Mouse (Mus musculus): ENCODE results near the gene Aldh1b1. TPM values are rescaled to one million over a fixed set of nuclear protein-coding genes. Genes with fewer than 3 reads are reported as not detected.
A peak's percentile ranks its signal among the peaks of the same experiment; 100 is the strongest.

The Aldh1b1 gene
- polyA plus RNA-seq, 1 experiment = 276 TPM

DNA sequence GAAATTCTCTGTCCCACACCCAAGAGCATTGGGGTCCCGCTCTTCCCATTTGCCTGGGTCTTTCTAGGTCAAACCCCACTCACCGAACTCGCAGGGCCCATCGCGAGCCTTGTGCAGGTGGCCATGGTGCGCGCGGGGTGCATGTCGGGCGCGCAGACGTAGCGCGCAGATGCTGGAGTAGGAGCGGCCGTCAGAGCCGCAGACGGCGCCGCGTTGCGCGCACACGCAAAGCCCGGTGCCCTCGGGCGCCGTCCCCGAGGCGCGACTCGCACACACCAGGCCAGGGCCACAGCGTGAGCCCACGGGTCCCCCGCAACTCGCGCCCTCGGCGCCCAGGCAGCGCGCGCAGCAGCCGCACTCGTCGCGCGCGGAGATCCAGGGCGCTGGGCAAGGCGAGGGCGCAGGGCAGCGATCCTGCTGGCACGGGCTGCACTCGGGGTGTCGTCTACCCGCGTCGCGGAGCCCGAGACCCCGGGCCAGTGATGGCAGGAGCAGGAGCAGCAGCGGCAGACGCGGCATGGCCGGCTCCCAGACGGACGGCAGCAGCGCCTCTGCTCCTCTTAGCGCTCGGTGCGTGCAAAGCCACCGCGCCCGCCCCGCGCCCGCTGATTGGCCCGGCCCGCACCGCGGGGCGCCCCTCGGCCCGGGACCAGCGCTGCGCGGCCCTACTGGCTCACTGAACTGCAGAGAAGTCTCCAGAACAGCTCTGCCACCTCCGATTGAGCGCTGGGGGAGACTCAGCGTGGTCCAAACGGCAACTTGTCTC, 27.6 kb downstream of the Aldh1b1 start, which contains the start of gene Igfbpl1:
TSS of gene Igfbpl1 (minus strand) at position 649 of the 766 bp plus-strand sequence.
- Histone ChIP-seq H3K4me3 (ENCODE audit: low read depth, low read length) (peak within 1 kb of the TSS; percentile 30), H3K27me3 (ENCODE audit: control insufficient read depth, insufficient read depth, low read length) (peaks cover 24% of the 10 kb centered on the region), H3K27ac (ENCODE audit: insufficient read depth, low read depth, low read length) (no peak within 1 kb of the TSS), H3K36me3 (ENCODE audit: control insufficient read depth, insufficient read depth, low read length) (no peaks in the 10 kb centered on the region), H3K4me1 (ENCODE audit: control insufficient read depth, insufficient read depth, insufficient read length, low read length) (no peaks in the 10 kb centered on the region; the same call in 1 of the 2 replicates)
- WGBS = 2% methylated on average over 91 of the region's 91 CpGs
- no peak for TF ChIP-seq CTCF (IDR thresholded peaks at IDR 0.05; ENCODE audit: extremely low read depth, insufficient read length, insufficient replicate concordance, low read depth, low read length)
- no peak for TF ChIP-seq POLR2A (IDR thresholded peaks at IDR 0.05; ENCODE audit: low read depth, low read length)

DNA sequence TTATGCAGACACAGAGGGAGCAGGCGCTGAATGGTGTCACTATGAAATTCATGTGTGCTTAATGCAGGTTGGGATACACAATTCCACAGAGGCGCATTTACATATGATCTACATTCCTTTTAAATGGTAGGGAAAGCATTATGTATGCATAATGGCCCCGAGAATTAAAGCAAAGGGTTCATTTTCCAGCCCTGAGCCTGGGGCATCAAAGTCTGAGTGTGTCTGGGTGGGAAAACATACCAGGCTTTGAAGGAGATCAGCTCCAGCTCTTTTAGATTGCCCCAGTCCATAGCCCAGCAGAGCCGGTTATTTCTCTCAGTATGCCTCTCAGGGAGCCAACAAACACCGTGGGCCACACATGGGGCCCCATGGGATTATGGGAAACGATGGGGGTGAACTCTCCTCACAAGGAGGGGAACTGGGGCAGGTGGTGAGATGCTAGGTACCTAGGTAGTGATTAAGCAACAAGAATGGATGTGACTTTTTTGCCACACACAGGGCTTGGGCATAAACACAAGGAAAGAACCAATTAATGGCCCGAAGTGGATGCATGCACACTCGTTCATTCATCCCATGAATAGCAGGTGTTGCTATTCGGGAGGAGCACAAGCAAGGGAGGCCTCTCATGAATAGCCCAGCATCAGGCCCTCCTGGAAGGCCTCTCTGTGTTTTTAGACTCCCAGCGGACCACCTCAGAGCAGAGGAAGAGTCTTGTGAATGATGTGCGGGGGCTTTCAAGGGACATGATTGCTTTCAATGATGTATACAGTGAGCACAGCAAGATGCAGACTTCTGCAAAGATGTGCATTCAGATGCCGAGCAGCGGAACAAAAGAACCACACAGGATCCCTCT, 31.3 kb downstream of the Aldh1b1 start:
- H3K36me3 ChIP-seq (ENCODE audit: control insufficient read depth, insufficient read depth, low read length) = no peaks in the 10 kb centered on the region
- no peaks in the 10 kb centered on the region for H3K4me1 ChIP-seq (ENCODE audit: control insufficient read depth, insufficient read depth, insufficient read length, low read length)
- H3K4me3 ChIP-seq (ENCODE audit: low read depth, low read length) = no peak overlapping the region
- peaks cover 20% of the 10 kb centered on the region for H3K27me3 ChIP-seq (ENCODE audit: control insufficient read depth, insufficient read depth, low read length)
- no peak for TF ChIP-seq CTCF (IDR thresholded peaks at IDR 0.05; ENCODE audit: extremely low read depth, insufficient read length, insufficient replicate concordance, low read depth, low read length)
- no peak for TF ChIP-seq POLR2A (IDR thresholded peaks at IDR 0.05; ENCODE audit: low read depth, low read length)
- H3K27ac ChIP-seq (ENCODE audit: insufficient read depth, low read depth, low read length) = no peak overlapping the region
- 71% methylated on average over 13 of the region's 13 CpGs for WGBS

- WGBS = 91% methylated on average over 7 of the region's 7 CpGs
- H3K27me3 ChIP-seq (ENCODE audit: control insufficient read depth, insufficient read depth, low read length) = peaks cover 7% of the 10 kb centered on the region; the same call in 1 of the 2 replicates
- no peaks in the 10 kb centered on the region for H3K4me1 ChIP-seq (ENCODE audit: control insufficient read depth, insufficient read depth, insufficient read length, low read length)
- H3K4me3 ChIP-seq (ENCODE audit: low read depth, low read length) = no peak overlapping the region
- H3K27ac ChIP-seq (ENCODE audit: insufficient read depth, low read depth, low read length) = no peak overlapping the region
- no peaks in the 10 kb centered on the region for H3K36me3 ChIP-seq (ENCODE audit: control insufficient read depth, insufficient read depth, low read length)
- no peak for TF ChIP-seq CTCF (IDR thresholded peaks at IDR 0.05; ENCODE audit: extremely low read depth, insufficient read length, insufficient replicate concordance, low read depth, low read length)
- TF ChIP-seq POLR2A (IDR thresholded peaks at IDR 0.05; ENCODE audit: low read depth, low read length) = no peak
Measured at GRCm38 (mm10) chr4:45831996-45832395, 33.2 kb downstream of the Aldh1b1 start.

GRCm38 (mm10) chr4:45833461-45833860, 34.6 kb downstream of the Aldh1b1 start:
- H3K36me3 ChIP-seq (ENCODE audit: control insufficient read depth, insufficient read depth, low read length) = no peaks in the 10 kb centered on the region
- WGBS = 36% methylated on average over 5 of the region's 5 CpGs
- H3K4me1 ChIP-seq (ENCODE audit: control insufficient read depth, insufficient read depth, insufficient read length, low read length) = no peaks in the 10 kb centered on the region
- no peak overlapping the region for H3K4me3 ChIP-seq (ENCODE audit: low read depth, low read length)
- no peak overlapping the region for H3K27ac ChIP-seq (ENCODE audit: insufficient read depth, low read depth, low read length)
- H3K27me3 ChIP-seq (ENCODE audit: control insufficient read depth, insufficient read depth, low read length) = peaks cover 3% of the 10 kb centered on the region; the same call in 1 of the 2 replicates
- TF ChIP-seq POLR2A (IDR thresholded peaks at IDR 0.05; ENCODE audit: low read depth, low read length) = no peak

DNA sequence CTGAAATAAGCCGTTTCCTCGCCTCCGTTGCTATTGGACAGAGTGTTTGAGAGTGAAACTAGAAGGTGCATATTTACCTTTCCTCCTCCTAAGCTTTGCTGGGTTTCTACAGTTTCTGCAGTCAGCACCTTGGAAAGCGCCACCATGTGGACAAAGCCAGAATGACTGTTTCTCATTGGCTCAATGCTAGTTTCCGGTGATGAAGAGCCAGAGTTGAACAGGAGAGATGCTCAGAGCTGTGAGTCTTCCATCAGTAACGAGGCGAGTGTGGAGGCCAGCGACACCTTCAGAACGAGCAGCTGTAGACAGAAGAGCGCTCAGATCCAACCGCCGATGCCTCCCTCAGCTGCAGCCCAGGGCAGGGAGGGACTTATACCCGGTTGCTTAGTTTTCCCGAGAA, 45.5 kb downstream of the Aldh1b1 start:
- Histone ChIP-seq H3K4me1 (ENCODE audit: control insufficient read depth, insufficient read depth, insufficient read length, low read length) (peaks cover 11% of the 10 kb centered on the region), H3K4me3 (ENCODE audit: low read depth, low read length) (no peak overlapping the region), H3K36me3 (ENCODE audit: control insufficient read depth, insufficient read depth, low read length) (no peaks in the 10 kb centered on the region), H3K27ac (ENCODE audit: insufficient read depth, low read depth, low read length) (no peak overlapping the region), H3K27me3 (ENCODE audit: control insufficient read depth, insufficient read depth, low read length) (no peaks in the 10 kb centered on the region)
- no peak for TF ChIP-seq POLR2A (IDR thresholded peaks at IDR 0.05; ENCODE audit: low read depth, low read length)
- peak; percentile 31; the same call in 1 of the 2 replicates for TF ChIP-seq CTCF (IDR thresholded peaks at IDR 0.05; ENCODE audit: extremely low read depth, insufficient read length, insufficient replicate concordance, low read depth, low read length)
- 48% methylated on average over 14 of the region's 14 CpGs for WGBS

GRCm38 (mm10) chr4:45846263-45846662, 47.4 kb downstream of the Aldh1b1 start:
- Histone ChIP-seq H3K4me1 (ENCODE audit: control insufficient read depth, insufficient read depth, insufficient read length, low read length) (peaks cover 12% of the 10 kb centered on the region), H3K27me3 (ENCODE audit: control insufficient read depth, insufficient read depth, low read length) (no peaks in the 10 kb centered on the region), H3K27ac (ENCODE audit: insufficient read depth, low read depth, low read length) (no peak overlapping the region), H3K36me3 (ENCODE audit: control insufficient read depth, insufficient read depth, low read length) (no peaks in the 10 kb centered on the region), H3K4me3 (ENCODE audit: low read depth, low read length) (no peak overlapping the region)
- TF ChIP-seq POLR2A (IDR thresholded peaks at IDR 0.05; ENCODE audit: low read depth, low read length) (no peak), CTCF (IDR thresholded peaks at IDR 0.05; ENCODE audit: extremely low read depth, insufficient read length, insufficient replicate concordance, low read depth, low read length) (no peak)
- 90% methylated on average over 2 of the region's 2 CpGs for WGBS

Data from small intestine, adult 2 months (tissue).